20 mouse cellular contexts compared by ENCODE assay signal in the genomic region with DNA sequence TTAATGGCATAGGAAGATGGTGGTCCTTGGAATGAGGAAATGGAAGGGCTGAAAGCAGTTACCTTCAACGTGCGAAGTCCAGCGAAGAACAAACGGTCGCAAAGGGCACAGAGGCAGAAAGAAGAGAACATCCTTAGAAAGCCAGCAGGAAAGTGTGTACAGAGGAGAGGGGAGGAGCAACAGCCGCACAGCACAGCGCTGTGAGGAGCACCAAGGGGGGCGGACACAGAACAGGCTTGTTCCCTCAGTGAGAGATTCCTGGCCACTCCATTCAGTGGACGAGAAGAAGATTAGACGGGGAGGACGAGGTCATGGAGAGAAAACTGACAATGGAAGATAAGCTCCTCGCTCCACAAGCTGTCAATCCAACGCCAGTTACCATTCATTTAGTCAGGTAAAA. TPM values are rescaled to one million over a fixed set of nuclear protein-coding genes. Genes with fewer than 3 reads are reported as not detected.
DNase-seq lines count a peak whose midpoint lies in the region; ATAC-seq lines count a peak whose summit lies in the region.
"Had no signal": no experiment of that assay in that cellular context is flagged by ENCODE, and none has a peak within 500 bp of the region (broad histone marks: within the 10 kb centered on the region; RNA-seq: fewer than 3 reads in every experiment).

No protein-coding gene starts in this region.

- no peak overlapping the region for H3K27ac ChIP-seq in heart, embryonic 11.5 days (ENCODE audit: low read depth, low read length)
- H3K27ac ChIP-seq in kidney, embryonic 16.5 days (ENCODE audit: low read length) = no peak overlapping the region
- H3K27ac ChIP-seq in intestine, embryonic 14.5 days (ENCODE audit: low read depth) = no peak overlapping the region
- H3K27ac ChIP-seq in limb, embryonic 13.5 days = no peak overlapping the region; the same call in 1 of the 2 replicates
- H3K27ac ChIP-seq: forebrain, embryonic 13.5 days; liver, embryonic 12.5 days had no signal

- no peaks in the 10 kb centered on the region for H3K27me3 ChIP-seq in heart, embryonic 11.5 days (ENCODE audit: control insufficient read depth, insufficient read depth, low read length)
- no peaks in the 10 kb centered on the region for H3K27me3 ChIP-seq in kidney, embryonic 16.5 days (ENCODE audit: insufficient read depth, low read length)
- no peaks in the 10 kb centered on the region for H3K27me3 ChIP-seq in intestine, embryonic 14.5 days (replicated peaks; ENCODE audit: control insufficient read depth, insufficient read depth, low read length)
- H3K27me3 ChIP-seq in limb, embryonic 13.5 days = no peaks in the 10 kb centered on the region
- H3K27me3 ChIP-seq: forebrain, embryonic 13.5 days; liver, embryonic 12.5 days had no signal

- intact Hi-C loops in heart, postnatal 36 days (cut with DNase I) = no loop called here

- ATAC-seq in heart, embryonic 11.5 days (replicated peaks; ENCODE audit: insufficient number of reproducible peaks, low FRiP score, low TSS enrichment) = no peak
- no peak for ATAC-seq in kidney, embryonic 16.5 days (ENCODE audit: low FRiP score, low TSS enrichment)
- ATAC-seq in intestine, embryonic 14.5 days (replicated peaks; ENCODE audit: low FRiP score, low TSS enrichment, low read depth) = 0 out of 2 replicates have a peak, but pooled peaks have one; percentile 41
- no peak for ATAC-seq in limb, embryonic 13.5 days (ENCODE audit: low FRiP score, low read depth)
- ATAC-seq: forebrain, embryonic 13.5 days; liver, embryonic 12.5 days had no signal

- no peak for DNase-seq in heart, postnatal 36 days
- no peak for DNase-seq in kidney, adult 8-10 months
- DNase-seq in intestine, embryonic 14.5 days (ENCODE audit: low spot score) = peak; percentile 58
- no peak for DNase-seq in right cerebral cortex, postnatal 25 days
- DNase-seq in ovary, postnatal 36 days (ENCODE audit: low spot score) = no peak
- DNase-seq: adrenal gland, adult 8-10 months; cerebellum, adult 11 months; cerebellum, postnatal 14 days; embryo, embryonic 11 days; gastrocnemius, postnatal 36 days; kidney, adult 11 months; layer of hippocampus, postnatal 36 days; lung, postnatal 4 days; right cerebral cortex, postnatal 4 days had no signal

- no peaks in the 10 kb centered on the region for H3K9me3 ChIP-seq in heart, embryonic 11.5 days (replicated peaks; ENCODE audit: control insufficient read depth, low read length)
- no peaks in the 10 kb centered on the region for H3K9me3 ChIP-seq in kidney, embryonic 16.5 days (ENCODE audit: low read length)
- no peaks in the 10 kb centered on the region for H3K9me3 ChIP-seq in intestine, embryonic 14.5 days (ENCODE audit: control insufficient read depth, low read length)
- no peaks in the 10 kb centered on the region for H3K9me3 ChIP-seq in limb, embryonic 13.5 days
- H3K9me3 ChIP-seq: forebrain, embryonic 13.5 days; liver, embryonic 12.5 days had no signal

- no peak overlapping the region; the same call in 1 of the 2 replicates for H3K9ac ChIP-seq in heart, embryonic 11.5 days (ENCODE audit: low read depth, low read length)
- H3K9ac ChIP-seq in kidney, embryonic 16.5 days (replicated peaks; ENCODE audit: low read length) = no peak overlapping the region
- no peak overlapping the region for H3K9ac ChIP-seq in intestine, embryonic 14.5 days (ENCODE audit: low read length)
- H3K9ac ChIP-seq in limb, embryonic 13.5 days = no peak overlapping the region
- H3K9ac ChIP-seq: forebrain, embryonic 13.5 days; liver, embryonic 12.5 days had no signal

- H3K4me2 ChIP-seq in heart, embryonic 11.5 days = peak overlapping the region; percentile 22
- 0 out of 2 replicates have a peak overlapping the region, but pooled peaks have one; percentile 4 for H3K4me2 ChIP-seq in kidney, embryonic 16.5 days (replicated peaks; ENCODE audit: low read depth, low read length)
- no peak overlapping the region for H3K4me2 ChIP-seq in intestine, embryonic 14.5 days (ENCODE audit: low read length)
- H3K4me2 ChIP-seq in limb, embryonic 13.5 days (replicated peaks) = peak overlapping the region; percentile 23; the same call in 1 of the 2 replicates
- H3K4me2 ChIP-seq: forebrain, embryonic 13.5 days; liver, embryonic 12.5 days; midbrain, embryonic 11.5 days had no signal

- H3K4me3 ChIP-seq in heart, embryonic 11.5 days (ENCODE audit: low read depth, low read length) = no peak overlapping the region
- no peak overlapping the region for H3K4me3 ChIP-seq in kidney, embryonic 16.5 days (ENCODE audit: low read length)
- no peak overlapping the region for H3K4me3 ChIP-seq in intestine, embryonic 14.5 days (ENCODE audit: low read depth, low read length)
- H3K4me3 ChIP-seq in limb, embryonic 13.5 days = no peak overlapping the region
- H3K4me3 ChIP-seq: forebrain, embryonic 13.5 days; liver, embryonic 12.5 days had no signal

- no peaks in the 10 kb centered on the region for H3K36me3 ChIP-seq in heart, embryonic 11.5 days (ENCODE audit: control insufficient read depth, insufficient read depth, low read length)
- no peaks in the 10 kb centered on the region for H3K36me3 ChIP-seq in kidney, embryonic 16.5 days (ENCODE audit: insufficient read depth, low read length)
- H3K36me3 ChIP-seq in intestine, embryonic 14.5 days (ENCODE audit: control insufficient read depth, insufficient read depth, low read length) = no peaks in the 10 kb centered on the region
- no peaks in the 10 kb centered on the region for H3K36me3 ChIP-seq in limb, embryonic 13.5 days
- H3K36me3 ChIP-seq: liver, embryonic 12.5 days had no signal

- 33% methylated on average over 13 of the region's 13 CpGs for WGBS in heart, embryonic 11.5 days (ENCODE audit: insufficient replicate concordance)
- WGBS in kidney, embryonic 16.5 days = 39% methylated on average over 13 of the region's 13 CpGs
- 33% methylated on average over 13 of the region's 13 CpGs for WGBS in intestine, embryonic 14.5 days
- WGBS in limb, embryonic 13.5 days = 52% methylated on average over 13 of the region's 13 CpGs

- no peaks in the 10 kb centered on the region for H3K4me1 ChIP-seq in heart, embryonic 11.5 days (ENCODE audit: control insufficient read depth, insufficient read depth, low read length)
- H3K4me1 ChIP-seq in kidney, embryonic 16.5 days (ENCODE audit: insufficient read depth, low read length) = peaks cover 12% of the 10 kb centered on the region
- peaks cover 30% of the 10 kb centered on the region for H3K4me1 ChIP-seq in intestine, embryonic 14.5 days (replicated peaks; ENCODE audit: control insufficient read depth, insufficient read depth, low read length)
- H3K4me1 ChIP-seq in limb, embryonic 13.5 days = peaks cover 25% of the 10 kb centered on the region

RNA-seq across cellular contexts. Expression of a gene that starts 5.9 kb away (rescaled TPM):
- polyA plus RNA-seq in heart, embryonic 11.5 days (2014; fragmentation: Nextera tagmentation; extraction: Ambion mirVana) = 16.3 and 19.5 TPM in 2 replicates
- total RNA-seq in heart, postnatal 36 days (2021) = 10 to 100 TPM; 11.0 to 12.8 TPM
- 26.2 and 30.0 TPM in 2 replicates for polyA plus RNA-seq in kidney, embryonic 16.5 days (2015; fragmentation: Nextera tagmentation; extraction: Ambion mirVana)
- 26.9 and 27.5 TPM in 2 replicates for polyA plus RNA-seq in intestine, embryonic 14.5 days (2014; fragmentation: Nextera tagmentation; extraction: Ambion mirVana)
- 25.0 and 25.1 TPM in 2 replicates for polyA plus RNA-seq in limb, embryonic 13.5 days (2015; fragmentation: Nextera tagmentation; extraction: Ambion mirVana)
